Mouse (Mus musculus): ENCODE results near the gene Hsd3b2. TPM values are rescaled to one million over a fixed set of nuclear protein-coding genes. Genes with fewer than 3 reads are reported as not detected.

Hsd3b2 gene
- 105 TPM for polyA plus RNA-seq (2014; fragmentation: Illumina TruSeq; extraction: RNeasy Lipid Tissue Mini Kit (QIAGEN cat#74804); ENCODE audit: low read depth, low replicate concordance)

GRCm38 (mm10) chr3:98724376-98724775 lies at the start of gene Hsd3b2:
Gene Hsd3b2, minus strand, starts transcription at chr3:98724543.

Other genes with a start within 250 kb of the Hsd3b2 start
- gene Hsd3b4, start 214.0 kb downstream of the Hsd3b2 start, polyA plus RNA-seq (2014; fragmentation: Illumina TruSeq; extraction: RNeasy Lipid Tissue Mini Kit (QIAGEN cat#74804); ENCODE audit: low read depth, low replicate concordance), result 430 TPM
- 540 TPM for gene Gm10681, start 135.7 kb downstream of the Hsd3b2 start, polyA plus RNA-seq (2014; fragmentation: Illumina TruSeq; extraction: RNeasy Lipid Tissue Mini Kit (QIAGEN cat#74804); ENCODE audit: low read depth, low replicate concordance)
- not detected for gene Hsd3b5, start 94.3 kb downstream of the Hsd3b2 start, polyA plus RNA-seq (2014; fragmentation: Illumina TruSeq; extraction: RNeasy Lipid Tissue Mini Kit (QIAGEN cat#74804); ENCODE audit: low read depth, low replicate concordance)
- gene Hsd3b3, start 38.6 kb upstream of the Hsd3b2 start, polyA plus RNA-seq (2014; fragmentation: Illumina TruSeq; extraction: RNeasy Lipid Tissue Mini Kit (QIAGEN cat#74804); ENCODE audit: low read depth, low replicate concordance), result 25.9 TPM
- not detected for gene Hsd3b6, start 89.9 kb upstream of the Hsd3b2 start, polyA plus RNA-seq (2014; fragmentation: Illumina TruSeq; extraction: RNeasy Lipid Tissue Mini Kit (QIAGEN cat#74804); ENCODE audit: low read depth, low replicate concordance)
- 1.7 TPM for gene Hsd3b1, start 135.3 kb upstream of the Hsd3b2 start, polyA plus RNA-seq (2014; fragmentation: Illumina TruSeq; extraction: RNeasy Lipid Tissue Mini Kit (QIAGEN cat#74804); ENCODE audit: low read depth, low replicate concordance)
- gene Hao2, start 168.7 kb upstream of the Hsd3b2 start, polyA plus RNA-seq (2014; fragmentation: Illumina TruSeq; extraction: RNeasy Lipid Tissue Mini Kit (QIAGEN cat#74804); ENCODE audit: low read depth, low replicate concordance), result 1,726 TPM

Measured in kidney, adult 10 weeks (tissue).